Mouse (Mus musculus) embryo, embryonic 9.5 days (tissue): ENCODE data around the gene Unc5cl.
"Not testable (repeated sequence)": the region's sequence is repeated elsewhere in the genome, so short reads cannot be mapped to it uniquely, and the experiment has no call there.

ENCODE experiments used
- DNase-seq: peaks from one replicate; pipeline ENCODE4 v3.0.0-alpha.2; 2017; ENCODE audit errors: extremely low spot score

The Unc5cl gene

GRCm38 (mm10) chr17:48467395-48468231 lies 12.9 kb downstream of the Unc5cl start:
- DNase-seq, result peak; percentile 85

GRCm38 (mm10) chr17:48474282-48474681 lies 19.6 kb downstream of the Unc5cl start:
- not testable (repeated sequence) for DNase-seq

- no peak for DNase-seq
Measured at GRCm38 (mm10) chr17:48475444-48475843, 20.7 kb downstream of the Unc5cl start.

GRCm38 (mm10) chr17:48479952-48480351 lies 25.3 kb downstream of the Unc5cl start:
- no peak for DNase-seq

GRCm38 (mm10) chr17:48483764-48484163 lies 29.1 kb downstream of the Unc5cl start:
- no peak for DNase-seq

GRCm38 (mm10) chr17:48484191-48484590 lies 29.5 kb downstream of the Unc5cl start:
- no peak for DNase-seq

GRCm38 (mm10) chr17:48489466-48489865 lies 34.8 kb downstream of the Unc5cl start:
- DNase-seq, result no peak

- DNase-seq, result no peak
Measured at GRCm38 (mm10) chr17:48492621-48493020, 37.9 kb downstream of the Unc5cl start.

- no peak for DNase-seq
Measured at GRCm38 (mm10) chr17:48493582-48493981, 38.9 kb downstream of the Unc5cl start.

- DNase-seq, result no peak
Measured at GRCm38 (mm10) chr17:48493986-48494385, 39.3 kb downstream of the Unc5cl start.

- no peak for DNase-seq
Measured at GRCm38 (mm10) chr17:48497986-48498385, 43.3 kb downstream of the Unc5cl start.

GRCm38 (mm10) chr17:48500846-48501445 lies 46.2 kb downstream of the Unc5cl start:
- DNase-seq, result no peak

GRCm38 (mm10) chr17:48505006-48505405 lies 50.3 kb downstream of the Unc5cl start:
- DNase-seq, result peak; percentile 21

- no peak for DNase-seq
Measured at GRCm38 (mm10) chr17:48506986-48507385, 52.3 kb downstream of the Unc5cl start.

GRCm38 (mm10) chr17:48509596-48509995 lies 54.9 kb downstream of the Unc5cl start:
- DNase-seq, result no peak

- peak; percentile 12 for DNase-seq
Measured at GRCm38 (mm10) chr17:48512614-48513281, 58.0 kb downstream of the Unc5cl start.

GRCm38 (mm10) chr17:48514613-48515012 lies 59.9 kb downstream of the Unc5cl start:
- DNase-seq, result no peak

GRCm38 (mm10) chr17:48519046-48519445 lies 64.3 kb downstream of the Unc5cl start:
- no peak for DNase-seq

GRCm38 (mm10) chr17:48520352-48520751 lies 65.7 kb downstream of the Unc5cl start:
- DNase-seq, result no peak

GRCm38 (mm10) chr17:48523056-48523455 lies 68.4 kb downstream of the Unc5cl start:
- DNase-seq, result no peak

- no peak for DNase-seq
Measured at GRCm38 (mm10) chr17:48533844-48534705, 79.4 kb downstream of the Unc5cl start.

GRCm38 (mm10) chr17:48538328-48538727 lies 83.6 kb downstream of the Unc5cl start:
- peak; percentile 54 for DNase-seq
